Mouse (Mus musculus) C2C12 (cell line): Measurements from ENCODE around the gene Map3k5. TPM values are rescaled to one million over a fixed set of nuclear protein-coding genes. Genes with fewer than 3 reads are reported as not detected.

Experiments
- H3K27me3 ChIP-seq: one replicate; pipeline ENCODE4 v1.6.1; 2011; ENCODE audit not compliant: control insufficient read depth, insufficient read depth, insufficient read length
- H3K36me3 ChIP-seq: one replicate; pipeline ENCODE4 v1.6.1; 2011; ENCODE audit not compliant: control insufficient read depth, insufficient read depth
- H3K4me3 ChIP-seq: one replicate; pipeline ENCODE4 v1.5.1; 2011; ENCODE audit warnings: mild to moderate bottlenecking, control low read depth; ENCODE audit not compliant: poor library complexity, insufficient read depth, severe bottlenecking
- H3K79me2 ChIP-seq: one replicate; pipeline ENCODE4 v1.6.1; 2011; ENCODE audit not compliant: control insufficient read depth, insufficient read depth
- H3K79me3 ChIP-seq: one replicate; pipeline ENCODE4 v1.6.1; 2011; ENCODE audit warnings: low read depth, control low read depth
- H3ac ChIP-seq: one replicate; pipeline ENCODE3; 2011; ENCODE audit warnings: low read depth; ENCODE audit not compliant: control insufficient read depth, insufficient read length
- CEBPB ChIP-seq: IDR thresholded peaks from one replicate; pipeline ENCODE4 v1.6.1; 2011; ENCODE audit warnings: low read depth, mild to moderate bottlenecking, control low read depth, moderate library complexity
- CTCF ChIP-seq: IDR thresholded peaks from one replicate; pipeline ENCODE4 v1.5.1; 2011; ENCODE audit not compliant: control insufficient read depth, insufficient read depth, insufficient read length
- FOSL1 ChIP-seq: IDR thresholded peaks from one replicate; pipeline ENCODE4 v1.8.0; 2011; ENCODE audit warnings: mild to moderate bottlenecking, low read length; ENCODE audit not compliant: poor library complexity, insufficient read depth, severe bottlenecking
- MAX ChIP-seq: IDR thresholded peaks from one replicate; pipeline ENCODE4 v1.6.1; 2011; ENCODE audit warnings: mild to moderate bottlenecking, control low read depth
- MYOD1 ChIP-seq: IDR thresholded peaks from one replicate; pipeline ENCODE4 v1.6.1; 2011; ENCODE audit warnings: low read depth; ENCODE audit not compliant: control insufficient read depth, insufficient read length
- MYOG ChIP-seq: IDR thresholded peaks from one replicate; pipeline ENCODE4 v1.6.1; 2011; ENCODE audit not compliant: control insufficient read depth, insufficient read length; ENCODE audit errors: extremely low read depth
- USF1 ChIP-seq: IDR thresholded peaks from one replicate; pipeline ENCODE4 v1.6.1; 2011; ENCODE audit warnings: low read depth, mild to moderate bottlenecking, control low read depth, moderate library complexity
- polyA plus RNA-seq: library from polyadenylated mRNA; unstranded; fragments of >200 nt; fragmentation: generic; extraction: Trizol; gene quantifications from one replicate; pipeline ENCODE4 v1.2.1, GENCODE M21; 2012; ENCODE audit warnings: missing spikeins

Gene Map3k5
- polyA plus RNA-seq, 1 experiment = 0.55 TPM

GRCm38 (mm10) chr10:19938738-19939137 lies 4.5 kb downstream of the Map3k5 start:
- TF ChIP-seq USF1 (no peak), FOSL1 (no peak), MAX (no peak), MYOG (no peak), CTCF (no peak), MYOD1 (no peak), CEBPB (no peak)
- Histone ChIP-seq H3ac (no peak overlapping the region), H3K79me3 (no peaks in the 10 kb centered on the region), H3K4me3 (no peak overlapping the region), H3K27me3 (peaks cover 11% of the 10 kb centered on the region), H3K79me2 (no peaks in the 10 kb centered on the region), H3K36me3 (no peaks in the 10 kb centered on the region)

- Histone ChIP-seq H3K36me3 (no peaks in the 10 kb centered on the region), H3K27me3 (peaks cover 10% of the 10 kb centered on the region), H3K79me3 (no peaks in the 10 kb centered on the region), H3K4me3 (no peak overlapping the region), H3ac (no peak overlapping the region), H3K79me2 (no peaks in the 10 kb centered on the region)
- TF ChIP-seq CEBPB (no peak), MYOD1 (no peak), MAX (no peak), USF1 (no peak), CTCF (no peak), FOSL1 (no peak), MYOG (no peak)
Observed at GRCm38 (mm10) chr10:19939282-19939705, 5.0 kb downstream of the Map3k5 start.

GRCm38 (mm10) chr10:19940127-19940526 lies 5.9 kb downstream of the Map3k5 start:
- no peaks in the 10 kb centered on the region for H3K36me3 ChIP-seq
- H3K79me2 ChIP-seq = no peaks in the 10 kb centered on the region
- H3K27me3 ChIP-seq = peaks cover 2% of the 10 kb centered on the region
- no peaks in the 10 kb centered on the region for H3K79me3 ChIP-seq
- H3K4me3 ChIP-seq = no peak overlapping the region
- H3ac ChIP-seq = no peak overlapping the region
- no peak for TF ChIP-seq CTCF
- TF ChIP-seq MAX = no peak
- no peak for TF ChIP-seq CEBPB
- no peak for TF ChIP-seq USF1
- TF ChIP-seq MYOG = no peak
- no peak for TF ChIP-seq FOSL1
- no peak for TF ChIP-seq MYOD1

GRCm38 (mm10) chr10:19940626-19941025 lies 6.4 kb downstream of the Map3k5 start:
- Histone ChIP-seq H3K27me3 (no peaks in the 10 kb centered on the region), H3ac (no peak overlapping the region), H3K79me2 (no peaks in the 10 kb centered on the region), H3K36me3 (no peaks in the 10 kb centered on the region), H3K4me3 (no peak overlapping the region), H3K79me3 (no peaks in the 10 kb centered on the region)
- TF ChIP-seq CEBPB (no peak), MYOD1 (no peak), CTCF (no peak), MAX (no peak), FOSL1 (no peak), USF1 (no peak), MYOG (no peak)

- H3K27me3 ChIP-seq = no peaks in the 10 kb centered on the region
- H3K36me3 ChIP-seq = no peaks in the 10 kb centered on the region
- no peaks in the 10 kb centered on the region for H3K79me3 ChIP-seq
- H3K4me3 ChIP-seq = no peak overlapping the region
- H3K79me2 ChIP-seq = no peaks in the 10 kb centered on the region
- H3ac ChIP-seq = no peak overlapping the region
- TF ChIP-seq CEBPB = no peak
- no peak for TF ChIP-seq CTCF
- no peak for TF ChIP-seq USF1
- TF ChIP-seq MAX = no peak
- no peak for TF ChIP-seq MYOG
- TF ChIP-seq MYOD1 = no peak
- TF ChIP-seq FOSL1 = no peak
Observed at GRCm38 (mm10) chr10:19941063-19941462, 6.8 kb downstream of the Map3k5 start.

- no peaks in the 10 kb centered on the region for H3K27me3 ChIP-seq
- no peak for TF ChIP-seq MYOD1
- no peak for TF ChIP-seq MAX
- TF ChIP-seq MYOG = no peak
- TF ChIP-seq FOSL1 = no peak
- TF ChIP-seq CEBPB = no peak
- no peak for TF ChIP-seq CTCF
- H3K79me3 ChIP-seq = no peaks in the 10 kb centered on the region
- H3K79me2 ChIP-seq = no peaks in the 10 kb centered on the region
- H3ac ChIP-seq = no peak overlapping the region
- H3K36me3 ChIP-seq = no peaks in the 10 kb centered on the region
- no peak overlapping the region for H3K4me3 ChIP-seq
Observed at GRCm38 (mm10) chr10:19941914-19942313, 7.6 kb downstream of the Map3k5 start.
